Mouse (Mus musculus) heart, postnatal 36 days (tissue): ENCODE measurements at regions not wholly inside any gene's neighbourhood (a gene's known extent, or its start where the extent isn't known, plus 50 kb on each side); places are given as distances from the start of the nearest gene placed in this dataset.

ENCODE experiments used
- DNase-seq, 2 experiments: peaks; one replicate each; pipeline ENCODE4 v3.0.0; 2021 to 2022
- intact Hi-C: fragments of 180-260 bp; cut with DNase I; formaldehyde crosslinking; loops from one replicate; pipeline ENCODE4 v1.15.1; 2025

- intact Hi-C loops, result no loop called here
- DNase-seq, result no peak
Measured at GRCm38 (mm10) chr14:80083724-80084123, 99.8 kb downstream of the Olfm4 start.

- intact Hi-C loops, result no loop called here
- DNase-seq, result no peak
Measured at GRCm38 (mm10) chr14:80097238-80097637, 113.4 kb downstream of the Olfm4 start.

GRCm38 (mm10) chr14:80113115-80113687 lies 129.3 kb downstream of the Olfm4 start:
- intact Hi-C loops, result no loop called here
- no peak for DNase-seq

- DNase-seq, result no peak
- intact Hi-C loops, result no loop called here
Measured at GRCm38 (mm10) chr14:80114326-80114725, 130.4 kb downstream of the Olfm4 start.

- intact Hi-C loops, result no loop called here
- no peak for DNase-seq
Measured at GRCm38 (mm10) chr14:80125156-80125555, 141.3 kb downstream of the Olfm4 start.

- no peak for DNase-seq
- intact Hi-C loops, result no loop called here
Measured at GRCm38 (mm10) chr14:80128181-80128580, 144.3 kb downstream of the Olfm4 start.

GRCm38 (mm10) chr14:80137541-80137940 lies 153.7 kb downstream of the Olfm4 start:
- intact Hi-C loops, result no loop called here
- DNase-seq, result no peak

- DNase-seq, result no peak
- intact Hi-C loops, result no loop called here
Measured at GRCm38 (mm10) chr14:80138991-80139791, 155.3 kb downstream of the Olfm4 start.

- intact Hi-C loops, result no loop called here
- peak; percentile 9 to 12 for DNase-seq
Measured at GRCm38 (mm10) chr14:80157002-80157401, 173.1 kb downstream of the Olfm4 start.

- DNase-seq, result no peak
- intact Hi-C loops, result no loop called here
Measured at GRCm38 (mm10) chr14:80169211-80169610, 185.3 kb downstream of the Olfm4 start.

GRCm38 (mm10) chr14:80170450-80171180 lies 186.7 kb downstream of the Olfm4 start:
- intact Hi-C loops, result no loop called here
- DNase-seq, result no peak

GRCm38 (mm10) chr14:80172799-80173484 lies 189.1 kb downstream of the Olfm4 start:
- intact Hi-C loops, result no loop called here
- no peak for DNase-seq

- no peak for DNase-seq
- intact Hi-C loops, result no loop called here
Measured at GRCm38 (mm10) chr14:80176464-80176863, 192.6 kb downstream of the Olfm4 start.

GRCm38 (mm10) chr14:80195041-80195440 lies 211.2 kb downstream of the Olfm4 start:
- DNase-seq, result no peak
- intact Hi-C loops, result no loop called here

- DNase-seq, result no peak
- intact Hi-C loops, result no loop called here
Measured at GRCm38 (mm10) chr14:80212916-80213315, 229.0 kb downstream of the Olfm4 start.

GRCm38 (mm10) chr14:80213666-80214065 lies 229.8 kb downstream of the Olfm4 start:
- intact Hi-C loops, result no loop called here
- DNase-seq, result no peak

GRCm38 (mm10) chr14:80215960-80216552 lies 232.2 kb downstream of the Olfm4 start:
- intact Hi-C loops, result loop anchor here (1.0 kb wide), 1 partner anchor 447 kb away; no protein-coding TSS in a partner anchor
- DNase-seq, result peak; percentile 31 to 36

GRCm38 (mm10) chr14:80232066-80232465 lies 248.2 kb downstream of the Olfm4 start:
- intact Hi-C loops, result no loop called here
- no peak for DNase-seq

GRCm38 (mm10) chr14:80232976-80233375 lies 249.1 kb downstream of the Olfm4 start:
- no peak for DNase-seq

GRCm38 (mm10) chr14:80237136-80237535 lies 253.3 kb downstream of the Olfm4 start:
- intact Hi-C loops, result no loop called here
- DNase-seq, result no peak

More at GRCm38 (mm10) chr14:80232976-80233375, 249.1 kb downstream of the Olfm4 start:
- intact Hi-C loops, result no loop called here

GRCm38 (mm10) chr14:80237552-80237951 lies 253.7 kb downstream of the Olfm4 start:
- intact Hi-C loops, result no loop called here
- no peak for DNase-seq
